Mouse (Mus musculus) olfactory bulb, adult 2 months (tissue): ENCODE measurements around the gene Hivep2.

Experiments
- CTCF ChIP-seq: fragments of 200-500 bp; IDR thresholded peaks from 2 replicates; pipeline ENCODE4 v1.5.1; 2012; ENCODE audit warnings: low read depth, mild to moderate bottlenecking, low read length, moderate library complexity; ENCODE audit not compliant: insufficient read depth
- POLR2A ChIP-seq: fragments of 200-500 bp; IDR thresholded peaks from 2 replicates; pipeline ENCODE4 v1.6.1; 2012; ENCODE audit warnings: mild to moderate bottlenecking, low read depth, low read length, moderate library complexity; ENCODE audit not compliant: insufficient read depth

DNA sequence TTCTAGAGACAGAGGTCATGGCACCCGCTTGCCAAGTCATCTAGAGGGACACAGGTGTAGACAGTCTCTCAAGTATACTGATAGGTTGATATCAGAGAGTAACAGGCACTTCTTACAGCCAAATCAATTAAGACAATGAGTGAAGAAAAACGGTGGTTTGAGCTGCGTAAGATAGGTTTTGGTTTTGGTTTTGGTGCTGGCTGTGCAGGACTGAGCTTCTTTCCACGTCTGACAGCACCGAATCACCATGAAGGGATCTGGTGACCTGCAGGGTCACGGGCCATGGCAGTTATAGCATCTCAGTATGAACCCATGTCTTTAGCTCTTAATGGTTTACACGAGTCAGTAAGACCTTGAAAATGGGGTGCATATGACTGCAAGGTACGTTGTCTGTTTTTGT is 84.7 kb downstream of the Hivep2 start:
- TF ChIP-seq CTCF = no peak
- TF ChIP-seq POLR2A = no peak
